Mouse (Mus musculus) right cerebral cortex, postnatal 25 days (tissue): ENCODE measurements around the gene Bnip2.
"Not testable (repeated sequence)": the region's sequence is repeated elsewhere in the genome, so short reads cannot be mapped to it uniquely, and the experiment has no call there.

Experiments
- DNase-seq: peaks from one replicate; pipeline ENCODE4 v3.0.0; 2022

Bnip2 gene

GRCm38 (mm10) chr9:70011537-70012407, 22.5 kb downstream of the Bnip2 start:
- no peak for DNase-seq

GRCm38 (mm10) chr9:70012408-70012901, 23.2 kb downstream of the Bnip2 start, which contains the start of gene Gtf2a2:
Gene Gtf2a2, plus strand, starts transcription at chr9:70012550.
- DNase-seq = peak; percentile 92

GRCm38 (mm10) chr9:70015632-70016031, 26.4 kb downstream of the Bnip2 start:
- DNase-seq = no peak

DNA sequence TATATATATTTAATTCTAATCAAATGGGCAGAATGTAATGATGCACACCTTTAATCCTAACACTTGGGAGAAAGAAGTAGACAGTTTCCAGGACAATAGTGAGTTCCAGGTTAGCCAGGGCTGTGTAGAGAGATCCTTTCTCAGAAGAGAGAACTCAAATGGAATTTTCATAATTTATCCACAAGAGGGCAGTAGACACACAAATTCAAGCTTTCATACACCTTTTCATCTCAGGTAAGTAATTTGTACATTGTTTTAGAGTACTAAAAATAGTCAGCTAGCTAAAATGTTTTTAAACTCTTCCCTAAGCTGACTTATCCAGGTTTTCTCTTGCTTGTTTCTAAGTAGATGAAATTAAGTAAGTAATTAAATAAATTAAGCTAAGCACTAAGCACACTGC, 29.6 kb downstream of the Bnip2 start:
- no peak for DNase-seq

DNA sequence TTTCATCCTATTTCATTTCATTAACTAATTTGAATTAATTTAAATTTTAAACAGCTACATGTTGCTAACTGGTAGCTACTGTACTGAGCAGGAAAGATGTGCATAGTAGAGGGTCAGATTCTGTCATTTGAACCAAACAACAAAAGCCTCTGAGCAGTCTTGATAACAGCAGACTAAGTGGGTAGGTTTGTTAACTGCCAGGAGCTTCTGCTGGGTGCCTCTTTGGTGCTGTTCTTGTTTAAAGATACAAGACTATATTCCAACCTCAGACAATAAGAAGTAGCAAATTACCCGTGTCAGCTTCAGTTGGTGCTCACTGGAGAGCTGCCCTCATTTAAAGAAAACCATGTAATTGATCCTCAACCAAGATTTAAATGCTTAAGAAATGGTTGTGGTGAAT, 32.3 kb downstream of the Bnip2 start:
- DNase-seq = no peak

DNA sequence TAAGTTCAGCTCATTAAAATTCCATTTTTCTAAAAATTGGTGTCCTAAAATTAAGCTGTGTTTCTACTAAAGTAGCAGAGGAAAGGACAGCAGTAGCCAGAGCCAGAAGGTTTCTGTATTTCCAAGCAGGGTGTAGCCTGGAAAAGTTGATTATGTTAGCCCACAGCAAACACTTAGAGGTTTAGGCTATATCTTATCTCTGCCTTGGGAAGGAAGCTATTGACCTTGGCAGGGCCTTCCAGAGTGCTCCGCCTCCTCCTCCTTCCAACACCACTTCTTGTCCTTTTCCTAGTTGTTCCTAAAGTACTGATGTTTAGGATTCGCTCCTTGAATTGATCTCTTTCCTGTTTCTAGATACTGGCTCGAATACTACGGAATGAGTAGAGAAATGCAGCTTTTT, 32.8 kb downstream of the Bnip2 start:
- no peak for DNase-seq

GRCm38 (mm10) chr9:70023615-70024014, 34.3 kb downstream of the Bnip2 start:
- DNase-seq = not testable (repeated sequence)

- no peak for DNase-seq
These were observed 35.4 kb downstream of the Bnip2 start for GRCm38 (mm10) chr9:70024648-70025047.

GRCm38 (mm10) chr9:70025365-70026012, 36.2 kb downstream of the Bnip2 start:
- DNase-seq = no peak

DNA sequence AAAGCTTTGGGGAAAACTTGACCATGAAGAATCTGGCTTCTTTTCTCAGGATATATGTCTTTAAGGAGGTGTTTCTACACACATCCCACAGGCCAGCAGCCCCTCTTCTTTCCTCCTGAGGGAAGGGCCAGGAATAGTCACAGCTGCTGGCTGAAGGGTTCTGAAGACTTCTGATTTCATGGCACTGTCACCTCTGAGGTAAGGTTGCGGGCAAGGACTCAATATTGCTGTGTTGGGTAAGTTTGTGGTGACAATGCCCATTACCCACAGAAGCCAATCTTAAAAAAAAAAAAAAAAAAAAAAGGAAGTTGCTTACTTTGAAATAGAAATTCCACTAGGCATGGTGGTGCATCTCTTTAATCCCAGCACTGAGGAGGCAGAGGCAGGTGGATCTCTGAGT, 42.9 kb downstream of the Bnip2 start:
- no peak for DNase-seq

DNA sequence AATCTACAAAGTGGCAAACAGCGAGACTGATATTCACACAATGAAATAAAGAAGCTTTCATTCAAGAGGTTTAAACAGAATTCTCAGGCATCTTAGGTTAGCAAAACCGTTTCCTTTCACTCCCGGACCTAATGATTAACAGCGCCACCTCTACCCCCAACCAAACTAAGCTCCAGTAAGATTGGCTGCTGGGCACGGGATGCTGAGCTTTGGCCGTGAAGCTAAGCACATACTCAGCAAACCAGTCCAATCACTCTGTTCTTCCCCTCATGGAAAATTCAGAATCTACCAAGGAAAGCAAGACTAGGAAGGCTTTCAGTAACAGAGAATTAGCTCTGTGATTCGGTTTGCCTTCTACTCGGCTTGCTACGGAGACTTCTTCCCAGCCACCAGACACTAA, 43.8 kb downstream of the Bnip2 start:
- no peak for DNase-seq

GRCm38 (mm10) chr9:70034702-70035101, 45.4 kb downstream of the Bnip2 start:
- DNase-seq = no peak

- DNase-seq = no peak
These were observed 47.4 kb downstream of the Bnip2 start for GRCm38 (mm10) chr9:70036646-70037045.

DNA sequence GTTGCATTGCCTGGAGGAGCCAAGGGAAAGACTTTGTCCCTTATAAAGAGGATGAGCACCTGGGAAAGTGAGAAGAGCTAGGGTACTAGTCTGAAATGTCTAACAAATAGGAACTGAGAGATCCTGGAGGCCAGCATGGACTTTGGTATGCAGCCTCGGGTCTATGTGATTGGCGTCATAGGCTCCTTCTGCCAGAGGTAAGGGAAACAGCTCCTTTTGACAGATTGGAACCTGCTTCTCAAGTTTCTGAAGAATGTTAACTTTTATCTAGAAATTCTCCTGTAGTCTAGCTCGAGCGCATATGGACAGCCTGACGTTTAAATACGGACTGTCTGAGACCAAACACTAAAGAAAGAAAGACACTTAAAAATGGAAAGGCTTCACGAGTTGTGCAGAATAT, 48.7 kb downstream of the Bnip2 start, which contains the start of gene Gcnt3:
TSS of gene Gcnt3 (minus strand) at position 101 of the 400 bp plus-strand sequence.
- DNase-seq = no peak

- no peak for DNase-seq
These were observed 50.5 kb downstream of the Bnip2 start for GRCm38 (mm10) chr9:70039597-70040385.

GRCm38 (mm10) chr9:70040570-70040969, 51.3 kb downstream of the Bnip2 start:
- DNase-seq = no peak

GRCm38 (mm10) chr9:70042137-70042536, 52.9 kb downstream of the Bnip2 start:
- DNase-seq = no peak

DNA sequence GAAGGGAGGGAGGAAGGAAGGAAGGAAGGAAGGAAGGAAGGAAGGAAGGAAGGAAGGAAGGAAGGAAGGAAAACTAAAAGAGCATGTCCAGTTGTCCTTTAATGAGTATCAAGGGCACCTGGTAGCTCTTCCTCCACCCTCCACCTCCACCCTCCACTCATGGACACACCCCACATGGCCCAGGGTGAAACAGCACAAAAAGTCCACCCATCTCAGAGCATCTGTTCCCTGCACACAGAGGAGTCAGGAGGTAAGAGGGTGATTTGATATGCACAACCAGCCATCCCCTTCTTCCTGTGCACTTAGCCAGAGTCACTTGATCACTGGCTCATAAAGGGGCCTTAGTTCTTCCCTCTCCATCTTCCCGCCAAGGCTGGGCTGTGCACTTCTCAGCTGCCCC, 53.7 kb downstream of the Bnip2 start:
- DNase-seq = no peak

GRCm38 (mm10) chr9:70044865-70045264, 55.6 kb downstream of the Bnip2 start:
- no peak for DNase-seq

DNA sequence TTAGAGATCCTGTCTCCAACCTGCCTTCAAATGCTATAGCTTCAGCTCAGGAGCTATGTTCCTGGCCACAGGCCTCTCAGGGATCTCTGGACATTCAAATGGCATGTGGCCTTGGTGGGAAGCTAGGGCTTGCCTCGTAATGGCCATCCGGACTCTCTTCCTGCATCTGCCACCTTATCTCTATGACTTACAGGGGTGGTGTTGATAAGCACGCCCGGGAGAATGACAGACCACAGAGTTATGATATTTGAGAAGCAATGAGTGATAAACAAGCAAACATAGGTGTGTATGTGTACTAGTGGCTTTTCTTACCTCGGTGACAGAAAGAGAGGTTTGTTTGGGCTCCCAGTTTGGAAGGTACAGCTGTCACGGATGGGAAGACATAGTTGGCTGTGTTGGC, 57.0 kb downstream of the Bnip2 start:
- no peak for DNase-seq

DNA sequence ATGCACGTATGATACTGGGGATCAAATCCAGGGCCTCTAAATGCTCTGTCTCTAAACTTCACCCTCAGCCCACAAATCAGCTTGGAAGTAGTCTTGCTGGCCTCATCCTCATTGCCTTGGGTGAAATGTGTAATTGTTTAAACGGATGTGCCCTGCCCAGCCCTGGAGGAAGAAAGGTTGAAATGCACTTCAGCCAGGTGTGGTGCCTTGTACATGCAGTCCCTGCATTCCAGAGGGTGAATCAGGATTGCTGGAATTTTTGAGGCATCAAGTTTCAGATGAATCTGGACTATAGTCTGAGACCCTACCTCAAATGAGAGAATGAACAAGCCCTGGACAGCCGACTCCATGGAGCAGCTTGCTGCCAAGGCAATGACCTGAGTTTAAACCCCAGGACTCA, 58.6 kb downstream of the Bnip2 start:
- no peak for DNase-seq

GRCm38 (mm10) chr9:70048280-70048679, 59.0 kb downstream of the Bnip2 start:
- DNase-seq = no peak

GRCm38 (mm10) chr9:70048751-70049415, 59.6 kb downstream of the Bnip2 start:
- DNase-seq = no peak
